Mouse (Mus musculus) megakaryocyte, adult 5-6 weeks (primary cell): Measurements from ENCODE around the gene Phlpp1. TPM values are rescaled to one million over a fixed set of nuclear protein-coding genes. Genes with fewer than 3 reads are reported as not detected.

Experiments used
- ATAC-seq: 2 replicates; pipeline ENCODE4 v1.8.0; 2016; ENCODE audit warnings: mild to moderate bottlenecking, inconsistent platforms; ENCODE audit not compliant: poor library complexity, severe bottlenecking
- total RNA-seq, 2 experiments: library from RNA; stranded (forward) in 1 of 2; stranded (reverse) in 1 of 2; fragments of 153-499, 151-499 nt in 1 of 2; fragments of 221-1000, 200-1000 nt in 1 of 2; gene quantifications; 2 replicates each; pipeline versions ENCODE4 v1.2.3 to v1.2.4; 2015 to 2017

The Phlpp1 gene
- total RNA-seq, 2 experiments from 2014 or later: 2.6 to 3.8 TPM

GRCm38 (mm10) chr1:106240116-106240685 lies 68.6 kb downstream of the Phlpp1 start:
- ATAC-seq: no peak

GRCm38 (mm10) chr1:106241059-106241458 lies 69.5 kb downstream of the Phlpp1 start:
- no peak for ATAC-seq

GRCm38 (mm10) chr1:106242129-106242528 lies 70.6 kb downstream of the Phlpp1 start:
- no peak for ATAC-seq

GRCm38 (mm10) chr1:106243371-106243770 lies 71.8 kb downstream of the Phlpp1 start:
- ATAC-seq: no peak

GRCm38 (mm10) chr1:106244245-106244644 lies 72.7 kb downstream of the Phlpp1 start:
- ATAC-seq: no peak

GRCm38 (mm10) chr1:106254047-106254446 lies 82.5 kb downstream of the Phlpp1 start:
- no peak for ATAC-seq

- ATAC-seq: no peak
These were observed 85.6 kb downstream of the Phlpp1 start for GRCm38 (mm10) chr1:106257176-106257575.

GRCm38 (mm10) chr1:106268028-106268799 lies 96.7 kb downstream of the Phlpp1 start:
- no peak for ATAC-seq

GRCm38 (mm10) chr1:106269337-106269736 lies 97.8 kb downstream of the Phlpp1 start:
- ATAC-seq: no peak

- ATAC-seq: no peak
These were observed 101.4 kb downstream of the Phlpp1 start for GRCm38 (mm10) chr1:106272916-106273315.

- no peak for ATAC-seq
These were observed 102.2 kb downstream of the Phlpp1 start for GRCm38 (mm10) chr1:106273801-106274200.

- peak; percentile 35; the same call in 1 of the 2 replicates for ATAC-seq
These were observed 103.0 kb downstream of the Phlpp1 start for GRCm38 (mm10) chr1:106274561-106275001.

GRCm38 (mm10) chr1:106275142-106275541 lies 103.6 kb downstream of the Phlpp1 start:
- ATAC-seq: no peak

GRCm38 (mm10) chr1:106275731-106276130 lies 104.2 kb downstream of the Phlpp1 start:
- ATAC-seq: no peak

GRCm38 (mm10) chr1:106276824-106277223 lies 105.3 kb downstream of the Phlpp1 start:
- ATAC-seq: no peak

- ATAC-seq: no peak
These were observed 105.7 kb downstream of the Phlpp1 start for GRCm38 (mm10) chr1:106277286-106277685.

GRCm38 (mm10) chr1:106278552-106279060 lies 107.1 kb downstream of the Phlpp1 start:
- no peak for ATAC-seq

- no peak for ATAC-seq
These were observed 108.0 kb downstream of the Phlpp1 start for GRCm38 (mm10) chr1:106279404-106280123.

- ATAC-seq: no peak
These were observed 108.8 kb downstream of the Phlpp1 start for GRCm38 (mm10) chr1:106280171-106280913.

- ATAC-seq: no peak
These were observed 115.3 kb downstream of the Phlpp1 start for GRCm38 (mm10) chr1:106286815-106287214.

GRCm38 (mm10) chr1:106289065-106289464 lies 117.5 kb downstream of the Phlpp1 start:
- ATAC-seq: no peak
